Mouse (Mus musculus) forebrain, embryonic 12.5 days (tissue): Measurements from ENCODE around the gene Gnai3. TPM values are rescaled to one million over a fixed set of nuclear protein-coding genes. Genes with fewer than 3 reads are reported as not detected.

ENCODE experiments used
- ATAC-seq: fragments of 200-750 bp; cut with Nextera tagmentation; 2 replicates; pipeline ENCODE4 v1.8.0; 2017; ENCODE audit warnings: moderate TSS enrichment; ENCODE audit not compliant: low FRiP score
- H3K27ac ChIP-seq: fragments of 300-500 bp; sonication (generic); 2 replicates; pipeline ENCODE4 v1.5.1; 2016; ENCODE audit warnings: mild to moderate bottlenecking
- H3K27me3 ChIP-seq: fragments of 300-500 bp; sonication (generic); 2 replicates; pipeline ENCODE4 v1.6.1; 2016; ENCODE audit warnings: mild to moderate bottlenecking
- H3K36me3 ChIP-seq: fragments of 300-500 bp; sonication (generic); replicated peaks from 2 replicates; pipeline ENCODE4 v1.6.1; 2016; ENCODE audit warnings: mild to moderate bottlenecking
- H3K4me1 ChIP-seq: fragments of 300-500 bp; sonication (generic); 2 replicates; pipeline ENCODE4 v1.6.1; 2016
- H3K4me2 ChIP-seq: fragments of 300-500 bp; sonication (generic); 2 replicates; pipeline ENCODE4 v1.6.1; 2016; ENCODE audit warnings: mild to moderate bottlenecking, moderate library complexity
- H3K4me3 ChIP-seq: fragments of 300-500 bp; sonication (generic); replicated peaks from 2 replicates; pipeline ENCODE4 v1.5.1; 2016; ENCODE audit warnings: mild to moderate bottlenecking
- H3K9ac ChIP-seq: fragments of 300-500 bp; sonication (generic); 2 replicates; pipeline ENCODE4 v1.6.1; 2016; ENCODE audit warnings: mild to moderate bottlenecking
- H3K9me3 ChIP-seq: fragments of 300-500 bp; sonication (generic); 2 replicates; pipeline ENCODE4 v1.6.1; 2016
- WGBS: fragments of 180-500 bp; shearing (Covaris S2); methylation state at CpG from one replicate; pipeline ENCODE4 v1.1.7; 2016; 5-methylcytosine and 5-hydroxymethylcytosine counted together
- polyA plus RNA-seq: library from polyadenylated mRNA; unstranded; fragments of >200 nt; fragmentation: Nextera tagmentation; extraction: Ambion mirVana; gene quantifications from 2 replicates; pipeline ENCODE4 v1.2.1, GENCODE M21; 2016

The Gnai3 gene
- polyA plus RNA-seq: 198 and 205 TPM in 2 replicates

DNA sequence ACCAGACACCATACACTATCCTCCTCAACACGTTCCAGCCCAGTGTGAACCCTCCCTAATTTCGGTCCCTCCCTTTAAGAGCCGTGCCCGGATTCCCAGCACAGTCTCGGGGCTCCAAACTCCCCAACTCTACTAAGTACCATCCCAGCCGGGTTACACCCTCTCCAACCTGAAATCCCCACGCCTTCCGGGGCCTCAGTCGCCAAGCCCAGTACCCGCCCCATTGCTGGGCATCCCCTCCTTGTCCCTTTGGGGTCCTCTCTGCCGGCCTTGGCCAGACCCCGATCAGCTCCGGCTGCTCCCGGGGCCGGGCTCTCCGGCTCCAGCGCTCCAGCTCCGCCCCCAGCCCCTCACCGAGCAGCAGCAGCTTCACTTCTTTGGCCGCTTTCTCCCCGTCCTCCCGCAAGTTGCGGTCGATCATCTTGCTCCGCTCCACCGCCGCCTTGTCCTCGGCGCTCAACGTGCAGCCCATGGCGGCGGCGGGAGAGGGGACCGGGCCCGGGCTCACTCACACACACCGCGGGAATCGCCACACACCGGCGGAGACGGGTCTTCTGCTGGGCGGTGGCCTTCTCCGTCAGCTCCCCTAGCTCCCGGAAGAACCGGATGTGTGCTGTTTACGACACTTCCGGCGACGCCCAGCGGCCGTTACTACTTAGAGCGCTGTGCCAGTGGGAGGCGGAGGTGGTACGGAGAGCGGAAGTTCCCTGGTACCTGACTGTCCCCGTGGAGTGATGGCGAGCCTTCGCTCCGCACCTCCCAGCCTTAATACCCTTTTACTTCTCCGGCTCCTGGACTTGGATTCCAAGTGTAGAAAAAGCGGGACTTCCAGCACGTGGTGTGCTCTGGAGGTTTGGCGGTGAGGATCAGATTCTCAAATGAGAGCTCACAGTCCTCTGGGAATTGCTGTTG lies at the start of gene Gnai3:
Gene Gnai3, minus strand, starts transcription at position 613 of the 912 bp plus-strand sequence.
- Histone ChIP-seq H3K9me3 (no peaks in the 10 kb centered on the region), H3K27me3 (no peaks in the 10 kb centered on the region), H3K4me3 (peak within 1 kb of the TSS; percentile 96), H3K36me3 (no peaks in the 10 kb centered on the region; the same call in 1 of the 2 replicates), H3K9ac (peak within 1 kb of the TSS; percentile 92), H3K4me2 (peak within 1 kb of the TSS; percentile 85), H3K4me1 (peaks cover 27% of the 10 kb centered on the region), H3K27ac (peak within 1 kb of the TSS; percentile 95)
- under 1% methylated on average over 63 of the region's 63 CpGs for WGBS
- peak; percentile 97 for ATAC-seq

GRCm38 (mm10) chr3:108195287-108195686 lies 49.3 kb upstream of the Gnai3 start:
- Histone ChIP-seq H3K27ac (peak overlapping the region; percentile 79; the same call in 1 of the 2 replicates), H3K4me2 (no peak overlapping the region), H3K36me3 (peaks cover 15% of the 10 kb centered on the region), H3K4me3 (no peak overlapping the region), H3K9me3 (no peaks in the 10 kb centered on the region), H3K27me3 (no peaks in the 10 kb centered on the region), H3K9ac (no peak overlapping the region), H3K4me1 (peaks cover 35% of the 10 kb centered on the region)
- ATAC-seq: no peak
- WGBS: 90% methylated on average over 4 of the region's 4 CpGs

DNA sequence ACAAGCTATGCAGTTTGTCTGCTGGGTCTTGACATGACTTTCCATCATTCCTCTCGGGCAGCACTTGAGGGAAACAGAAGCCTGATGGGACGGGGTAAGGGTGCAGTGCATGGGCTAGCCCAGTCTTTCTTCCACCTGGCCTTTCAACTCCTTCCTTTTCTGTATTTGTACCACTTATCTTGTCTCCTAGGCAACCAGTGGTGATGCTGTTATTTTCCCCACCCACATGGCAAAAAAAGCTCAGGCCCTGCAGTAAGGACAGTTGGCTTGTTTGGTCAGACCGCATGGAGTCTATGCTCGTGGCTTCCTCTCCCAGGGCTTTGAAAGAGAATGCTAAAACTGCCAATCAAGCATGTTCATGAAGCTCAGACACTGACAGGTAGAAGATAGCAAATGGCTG lies 47.7 kb upstream of the Gnai3 start:
- Histone ChIP-seq H3K9me3 (no peaks in the 10 kb centered on the region), H3K4me3 (no peak overlapping the region), H3K4me1 (peaks cover 26% of the 10 kb centered on the region), H3K27me3 (no peaks in the 10 kb centered on the region), H3K27ac (no peak overlapping the region), H3K9ac (no peak overlapping the region), H3K36me3 (peaks cover 9% of the 10 kb centered on the region), H3K4me2 (no peak overlapping the region)
- no peak for ATAC-seq
- 85% methylated on average over 4 of the region's 4 CpGs for WGBS

DNA sequence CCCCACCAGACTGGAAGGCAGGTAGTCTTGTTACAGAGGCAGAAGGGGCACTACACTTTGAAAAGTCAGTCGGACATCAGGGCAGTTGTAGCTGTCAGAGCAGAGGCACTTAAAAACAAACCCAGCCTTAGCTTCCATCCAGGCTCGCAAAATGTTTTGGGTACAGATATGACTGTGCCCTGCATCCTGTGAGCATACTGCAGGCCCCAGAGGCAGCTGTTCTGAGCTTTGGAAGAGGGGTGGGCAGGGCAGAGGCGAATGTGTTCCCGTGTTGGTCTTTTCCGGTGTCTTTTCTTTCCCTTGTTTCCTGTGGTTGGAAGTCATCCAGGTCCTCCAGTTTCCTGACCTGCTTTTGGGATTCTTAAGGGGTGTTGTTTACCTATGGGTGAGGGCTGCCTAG lies 44.0 kb upstream of the Gnai3 start:
- H3K9me3 ChIP-seq: no peaks in the 10 kb centered on the region
- H3K27ac ChIP-seq: no peak overlapping the region
- 85% methylated on average over 5 of the region's 5 CpGs for WGBS
- H3K4me1 ChIP-seq: peaks cover 20% of the 10 kb centered on the region
- H3K36me3 ChIP-seq: peaks cover 12% of the 10 kb centered on the region
- ATAC-seq: no peak
- H3K4me2 ChIP-seq: no peak overlapping the region
- H3K27me3 ChIP-seq: peaks cover 6% of the 10 kb centered on the region
- no peak overlapping the region for H3K9ac ChIP-seq
- no peak overlapping the region for H3K4me3 ChIP-seq

DNA sequence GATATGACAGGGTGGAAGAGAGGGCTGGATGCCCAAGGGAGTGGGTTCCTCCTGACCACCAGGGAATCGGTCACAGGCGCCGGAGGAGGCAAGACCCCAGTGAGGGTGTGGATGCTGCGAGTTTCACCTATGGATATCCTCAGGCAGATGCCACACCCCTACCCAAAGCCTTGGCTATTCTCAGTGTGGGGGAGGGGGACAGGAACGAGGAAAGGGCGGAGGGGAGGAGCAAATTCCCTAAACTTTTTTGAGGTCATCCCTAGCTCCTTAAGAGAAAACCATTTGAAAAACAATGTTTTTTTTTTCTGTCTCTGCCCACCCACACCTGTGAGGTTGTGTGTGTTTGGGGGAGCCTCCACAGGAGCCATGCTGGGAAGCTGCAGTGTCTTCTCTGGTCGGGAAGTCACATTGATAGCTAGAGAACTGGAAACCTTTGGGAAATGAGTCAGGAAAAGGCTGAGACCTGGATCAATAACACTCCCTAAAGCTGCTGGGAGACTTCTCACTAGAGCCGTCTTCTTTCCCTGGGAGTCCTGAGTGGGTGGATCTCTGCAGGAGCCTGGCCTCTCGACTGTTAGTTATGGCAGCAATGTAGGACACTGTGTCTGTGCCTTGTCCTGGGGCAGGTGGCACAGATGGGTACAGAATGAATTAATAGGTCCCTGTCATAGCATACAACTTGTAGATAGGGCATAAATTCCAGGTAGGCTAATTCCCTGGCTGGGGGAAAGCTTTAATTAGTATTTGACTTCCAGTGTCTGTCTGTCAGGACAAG lies 43.0 kb upstream of the Gnai3 start:
- H3K9ac ChIP-seq: no peak overlapping the region
- H3K27ac ChIP-seq: no peak overlapping the region
- no peak for ATAC-seq
- peaks cover 10% of the 10 kb centered on the region for H3K36me3 ChIP-seq
- WGBS: 80% methylated on average over 9 of the region's 9 CpGs
- no peak overlapping the region for H3K4me3 ChIP-seq
- no peaks in the 10 kb centered on the region for H3K9me3 ChIP-seq
- H3K27me3 ChIP-seq: peaks cover 12% of the 10 kb centered on the region
- H3K4me1 ChIP-seq: peaks cover 20% of the 10 kb centered on the region
- H3K4me2 ChIP-seq: no peak overlapping the region

DNA sequence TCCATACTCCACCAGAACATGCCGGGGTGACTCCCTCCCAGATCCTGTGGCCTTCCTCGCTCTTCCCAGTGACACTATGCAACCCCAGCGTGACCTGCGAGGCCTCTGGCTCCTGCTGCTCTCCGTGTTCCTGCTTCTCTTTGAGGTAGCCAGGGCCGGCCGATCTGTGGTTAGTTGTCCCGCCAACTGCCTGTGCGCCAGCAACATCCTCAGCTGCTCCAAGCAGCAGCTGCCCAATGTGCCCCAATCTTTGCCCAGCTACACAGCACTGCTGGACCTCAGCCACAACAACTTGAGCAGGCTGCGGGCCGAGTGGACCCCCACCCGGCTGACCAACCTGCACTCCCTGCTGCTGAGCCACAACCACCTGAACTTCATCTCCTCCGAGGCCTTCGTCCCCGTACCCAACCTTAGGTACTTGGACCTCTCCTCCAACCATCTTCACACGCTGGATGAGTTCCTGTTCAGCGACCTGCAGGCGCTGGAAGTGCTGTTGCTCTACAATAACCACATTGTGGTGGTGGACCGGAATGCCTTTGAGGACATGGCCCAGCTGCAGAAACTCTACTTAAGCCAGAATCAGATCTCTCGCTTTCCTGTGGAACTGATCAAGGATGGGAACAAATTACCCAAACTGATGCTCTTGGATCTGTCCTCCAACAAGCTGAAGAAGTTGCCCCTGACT lies 41.3 kb upstream of the Gnai3 start:
- H3K9ac ChIP-seq: peak overlapping the region; percentile 88
- H3K4me1 ChIP-seq: peaks cover 20% of the 10 kb centered on the region
- H3K9me3 ChIP-seq: no peaks in the 10 kb centered on the region
- peak overlapping the region; percentile 82 for H3K4me3 ChIP-seq
- H3K27ac ChIP-seq: no peak overlapping the region
- peak overlapping the region; percentile 92 for H3K4me2 ChIP-seq
- WGBS: 58% methylated on average over 20 of the region's 20 CpGs
- peaks cover 10% of the 10 kb centered on the region for H3K36me3 ChIP-seq
- peak; percentile 22; the same call in 1 of the 2 replicates for ATAC-seq
- H3K27me3 ChIP-seq: peaks cover 15% of the 10 kb centered on the region

- Histone ChIP-seq H3K36me3 (peaks cover 10% of the 10 kb centered on the region), H3K9ac (peak within 1 kb of the TSS; percentile 88), H3K4me1 (peaks cover 20% of the 10 kb centered on the region), H3K4me2 (peak within 1 kb of the TSS; percentile 92), H3K9me3 (no peaks in the 10 kb centered on the region), H3K27ac (0 out of 2 replicates have a peak within 1 kb of the TSS, but pooled peaks have one; percentile 46), H3K27me3 (peaks cover 15% of the 10 kb centered on the region), H3K4me3 (peak within 1 kb of the TSS; percentile 82)
- 1% methylated on average over 66 of the region's 100 CpGs for WGBS
- peak; percentile 79 for ATAC-seq
These were observed 40.4 kb upstream of the Gnai3 start, which contains the start of gene Amigo1 for GRCm38 (mm10) chr3:108186098-108187047. Gene Amigo1 (plus strand): TSS chr3:108186335.

GRCm38 (mm10) chr3:108185460-108186097 lies 39.6 kb upstream of the Gnai3 start:
- no peak for ATAC-seq
- WGBS: 4% methylated on average over 16 of the region's 16 CpGs

DNA sequence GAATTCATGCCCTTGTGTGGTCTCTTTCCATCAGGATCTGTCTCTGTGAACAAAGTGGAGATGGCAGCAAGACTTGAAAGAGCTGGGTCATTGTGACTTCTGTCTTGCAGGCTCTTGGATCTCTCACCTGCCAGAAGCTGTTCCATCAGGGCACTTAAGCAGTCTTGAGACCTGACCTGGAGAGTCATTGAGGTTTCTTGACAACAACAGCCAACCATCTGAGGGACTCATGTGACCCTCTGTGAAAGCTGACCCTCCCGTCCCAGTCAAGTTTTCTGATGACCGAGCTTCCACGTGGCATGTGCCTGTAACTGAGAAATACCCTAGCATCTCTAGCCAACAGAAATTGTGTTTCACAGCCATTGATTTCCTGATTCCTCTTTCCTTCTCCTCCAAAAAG lies 38.8 kb upstream of the Gnai3 start:
- Histone ChIP-seq H3K4me3 (no peak overlapping the region), H3K9ac (no peak overlapping the region), H3K9me3 (no peaks in the 10 kb centered on the region), H3K36me3 (peaks cover 10% of the 10 kb centered on the region), H3K4me2 (no peak overlapping the region), H3K27me3 (peaks cover 15% of the 10 kb centered on the region), H3K27ac (no peak overlapping the region), H3K4me1 (peaks cover 20% of the 10 kb centered on the region)
- no peak for ATAC-seq
- WGBS: 84% methylated on average over 3 of the region's 3 CpGs

More at GRCm38 (mm10) chr3:108185460-108186097, 39.6 kb upstream of the Gnai3 start:
- Histone ChIP-seq H3K27ac (no peak overlapping the region), H3K9ac (peak overlapping the region; percentile 88), H3K36me3 (peaks cover 10% of the 10 kb centered on the region), H3K4me3 (peak overlapping the region; percentile 82), H3K4me2 (peak overlapping the region; percentile 92), H3K27me3 (peaks cover 15% of the 10 kb centered on the region), H3K4me1 (peaks cover 20% of the 10 kb centered on the region), H3K9me3 (no peaks in the 10 kb centered on the region)

GRCm38 (mm10) chr3:108180514-108180913 lies 34.6 kb upstream of the Gnai3 start:
- no peak for ATAC-seq
- H3K4me1 ChIP-seq: peaks cover 12% of the 10 kb centered on the region
- H3K9me3 ChIP-seq: no peaks in the 10 kb centered on the region
- no peaks in the 10 kb centered on the region for H3K36me3 ChIP-seq
- no peak overlapping the region for H3K27ac ChIP-seq
- WGBS: 28% methylated on average over 2 of the region's 2 CpGs
- peaks cover 10% of the 10 kb centered on the region; the same call in 1 of the 2 replicates for H3K27me3 ChIP-seq
- no peak overlapping the region for H3K4me2 ChIP-seq
- H3K4me3 ChIP-seq: no peak overlapping the region
- no peak overlapping the region for H3K9ac ChIP-seq
